Mouse (Mus musculus) left cerebral cortex, postnatal 36 days (tissue): ENCODE measurements around the gene Hexb. TPM values are rescaled to one million over a fixed set of nuclear protein-coding genes. Genes with fewer than 3 reads are reported as not detected.

Experiments
- DNase-seq, 2 experiments: peaks; one replicate each; pipeline ENCODE4 v3.0.0; 2021 to 2022; ENCODE audit warnings: low spot score in 2 of 2, mixed read lengths in 1 of 2
- intact Hi-C: fragments of 180-260 bp; cut with DNase I; formaldehyde crosslinking; loops from one replicate; pipeline ENCODE4 v1.15.1; 2025
- total RNA-seq, 2 experiments: library from RNA; stranded (reverse); gene quantifications; 2 replicates each; pipeline ENCODE4 v1.2.3; 2021

Hexb gene
- total RNA-seq, 2 experiments from 2014 or later: 111 to 119 TPM

DNA sequence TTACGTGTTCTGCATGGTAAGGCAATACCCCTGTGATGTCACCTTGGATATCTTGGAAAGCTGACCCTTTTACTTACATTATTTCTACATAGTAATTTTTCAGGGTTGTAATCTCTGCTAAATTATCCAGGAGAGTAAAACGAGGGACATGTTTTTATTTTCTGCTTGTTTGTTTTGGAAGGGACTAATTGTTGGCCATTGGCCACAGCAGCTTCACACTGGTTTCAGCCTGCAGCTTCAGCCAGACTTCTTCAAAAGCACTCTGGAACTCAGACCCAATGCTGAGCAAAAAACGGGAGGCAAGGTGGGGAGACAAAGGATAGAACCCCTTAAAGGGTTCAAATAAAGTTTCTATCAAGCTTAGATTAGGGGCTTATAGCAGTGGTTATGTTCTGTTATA lies 31.9 kb upstream of the Hexb start:
- no peak for DNase-seq
- intact Hi-C loops: loop anchor here (10.0 kb wide), 2 partner anchors 785 to 1015 kb away; no protein-coding TSS in a partner anchor

DNA sequence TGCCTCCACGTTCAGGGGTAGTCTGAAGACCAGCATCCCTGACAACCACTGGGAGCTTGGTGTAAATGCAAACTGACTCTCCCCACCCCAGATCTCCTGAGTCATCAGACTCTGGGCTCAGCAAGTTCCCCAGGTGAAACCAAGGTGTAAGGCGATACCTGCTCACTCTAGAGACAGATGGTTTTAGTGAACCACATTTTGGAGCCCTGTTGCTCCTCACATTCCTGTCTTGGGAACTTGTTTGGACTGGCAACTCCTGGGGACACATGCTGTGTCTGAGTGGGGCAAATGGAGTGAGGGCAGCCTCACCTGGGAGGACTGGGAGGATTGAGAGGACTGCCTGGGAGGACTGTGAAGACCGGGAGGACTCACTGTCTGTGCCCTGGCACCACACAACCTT lies 29.6 kb upstream of the Hexb start:
- intact Hi-C loops: no loop called here
- DNase-seq: no peak

DNA sequence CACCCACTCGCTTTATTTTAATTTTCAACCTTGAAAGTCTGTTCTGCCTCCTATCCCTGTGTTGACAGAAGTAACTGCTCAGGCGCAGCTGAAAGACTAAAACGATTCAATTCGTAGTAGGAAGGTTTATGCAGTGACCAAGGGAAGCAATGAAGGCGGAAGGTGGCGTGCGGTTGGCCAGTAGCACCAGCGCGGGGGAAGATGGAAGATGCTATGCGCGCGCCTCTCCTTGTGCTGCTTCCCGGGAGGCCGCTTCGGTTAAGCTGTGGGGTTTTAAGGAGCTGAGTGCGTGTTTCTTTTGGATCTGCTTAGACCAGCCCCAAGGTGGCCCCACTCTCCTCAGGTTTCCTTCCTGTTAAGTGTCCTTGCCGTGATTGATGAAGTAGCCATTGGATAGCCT lies 27.0 kb upstream of the Hexb start:
- intact Hi-C loops: no loop called here
- DNase-seq: peak in 1 of 2 experiments; percentile 23

DNA sequence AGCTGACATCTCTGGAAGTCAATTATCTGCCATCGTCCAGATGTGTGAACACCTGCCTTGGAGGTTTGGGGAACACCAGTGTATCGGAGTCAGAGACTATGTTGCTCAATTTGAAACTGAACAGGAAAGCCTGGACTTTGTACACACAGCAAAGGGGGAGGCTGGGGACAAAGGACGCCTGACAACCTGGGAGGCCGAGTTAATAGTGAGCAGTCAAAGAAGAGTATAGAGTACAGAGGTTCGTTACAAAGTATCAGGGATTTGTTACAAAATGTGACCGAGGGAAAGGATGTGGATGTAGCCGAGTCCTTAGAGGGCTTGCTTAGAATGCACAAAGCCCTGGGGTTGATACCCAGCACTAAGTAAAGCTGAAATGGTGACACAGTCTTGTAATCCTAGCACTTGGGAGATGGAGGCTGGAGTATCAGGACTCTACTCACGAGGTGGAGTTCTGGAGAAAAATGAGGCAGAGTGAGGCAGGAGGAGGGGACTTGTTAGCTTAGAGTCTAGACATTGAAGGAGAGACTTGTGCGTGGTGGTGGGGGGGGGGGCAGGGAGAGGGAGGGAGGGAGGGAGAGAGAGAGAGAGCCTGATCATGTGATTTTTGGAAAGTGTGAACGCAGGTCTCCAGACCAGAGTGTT lies 26.3 kb upstream of the Hexb start:
- no peak for DNase-seq
- intact Hi-C loops: no loop called here

DNA sequence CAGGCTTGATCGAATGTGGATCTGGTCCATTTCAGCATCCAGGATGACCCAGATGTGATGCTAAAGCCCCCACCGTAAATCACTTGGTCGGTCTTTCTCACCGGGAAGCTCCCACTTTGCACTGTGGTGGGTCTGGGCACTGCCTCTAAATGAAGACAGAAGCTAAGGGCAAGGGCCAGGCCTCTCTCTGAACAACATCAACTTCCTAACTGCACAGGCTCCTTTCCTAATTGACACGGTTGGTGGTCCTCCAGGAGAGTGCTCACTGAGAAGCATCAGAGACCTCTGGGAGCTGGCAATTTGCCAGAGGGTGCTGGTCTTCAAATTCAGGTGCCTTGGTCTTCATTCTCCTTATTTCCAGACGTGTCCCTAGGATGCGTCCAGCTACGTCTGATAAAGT lies 25.7 kb upstream of the Hexb start:
- DNase-seq: no peak
- intact Hi-C loops: no loop called here

DNA sequence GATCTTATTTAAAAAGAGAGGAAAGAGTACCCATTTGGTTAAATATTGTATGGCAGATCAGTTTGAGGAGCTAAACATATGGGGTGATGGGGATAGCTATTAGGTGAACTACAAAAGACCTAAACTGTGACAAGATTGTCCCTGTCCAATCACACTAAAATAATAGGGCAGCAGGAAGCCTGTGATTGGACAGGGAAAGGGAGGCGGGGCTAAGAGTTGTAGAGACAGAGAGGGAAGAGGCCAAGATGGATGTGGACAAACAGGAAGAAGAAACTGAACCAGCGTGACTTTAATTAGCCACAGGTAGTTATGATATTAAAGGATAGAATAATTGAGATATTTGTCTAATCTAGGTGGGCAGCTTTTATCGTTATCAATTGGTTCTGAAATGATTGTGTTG lies 21.9 kb upstream of the Hexb start:
- DNase-seq: no peak
- intact Hi-C loops: no loop called here

DNA sequence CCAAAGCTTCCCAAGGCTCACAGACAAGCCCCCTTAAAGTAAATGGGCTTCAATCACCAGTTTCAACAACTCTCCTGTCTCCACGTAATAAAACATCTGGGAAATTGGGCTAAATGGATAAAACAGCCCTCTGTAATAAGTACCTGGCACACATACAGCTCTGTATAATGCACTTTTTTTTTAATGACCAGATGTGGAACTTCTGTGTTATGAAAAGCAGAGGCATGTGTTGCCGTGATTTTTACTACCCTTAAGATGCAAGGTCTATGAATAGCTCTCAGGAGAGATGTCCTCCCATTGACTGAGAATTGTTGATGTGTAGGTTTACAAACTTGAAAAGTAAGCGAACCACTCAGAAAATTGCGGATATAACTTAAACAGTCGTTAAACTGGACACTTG lies 18.0 kb upstream of the Hexb start:
- intact Hi-C loops: no loop called here
- DNase-seq: no peak

DNA sequence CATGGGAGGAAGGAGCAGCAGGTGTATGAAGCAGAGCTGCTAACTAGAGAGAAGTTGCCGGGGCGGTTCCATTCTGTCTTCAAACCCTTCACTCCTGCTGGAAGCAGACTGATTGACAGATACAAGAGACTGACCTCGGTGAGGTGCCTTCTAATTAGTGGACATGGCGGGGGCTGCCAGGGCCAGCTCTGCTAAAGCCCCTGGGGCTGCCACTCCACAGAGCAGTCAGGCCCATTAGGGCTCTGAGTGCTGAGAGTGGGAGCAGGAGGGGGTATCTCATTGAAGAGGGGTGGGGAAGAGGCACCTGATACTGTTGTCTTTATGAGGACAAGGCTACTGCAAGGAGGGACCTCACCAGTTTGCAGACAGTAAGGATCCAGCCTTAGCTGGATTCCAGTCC lies 17.4 kb upstream of the Hexb start:
- intact Hi-C loops: no loop called here
- no peak for DNase-seq

DNA sequence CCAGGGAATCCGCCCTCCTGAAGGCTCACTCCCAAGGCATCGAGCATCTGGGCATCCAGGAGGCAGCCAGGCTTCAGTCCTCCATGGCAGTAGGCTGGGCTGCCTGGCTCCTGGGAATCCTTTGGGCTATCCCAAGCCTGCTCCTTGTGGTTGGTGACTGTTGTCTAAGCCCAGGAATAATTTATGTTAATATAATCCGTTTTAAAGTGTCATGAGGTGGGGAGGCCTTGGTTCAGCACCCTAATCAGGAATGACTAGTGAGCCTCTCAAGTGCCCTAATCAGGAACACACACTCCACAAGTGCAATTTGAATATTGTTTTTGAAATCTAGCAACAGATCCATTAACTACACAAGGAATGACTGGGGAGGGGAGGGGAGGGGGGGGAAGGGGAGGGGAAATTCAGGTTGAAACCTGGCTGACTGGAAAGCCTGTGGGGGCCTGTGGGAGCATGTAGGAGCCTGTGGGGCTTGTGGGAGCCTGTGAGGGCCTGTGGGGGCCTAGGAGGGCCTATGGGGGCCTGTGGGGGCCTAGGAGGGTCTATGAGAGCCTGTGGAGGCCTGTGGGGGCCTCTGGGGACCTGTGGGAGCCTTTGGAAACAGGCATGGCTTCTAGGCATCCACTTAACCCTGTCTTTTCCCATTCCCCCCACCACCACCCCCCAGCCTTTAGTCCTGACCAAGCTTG lies 16.6 kb upstream of the Hexb start:
- intact Hi-C loops: no loop called here
- DNase-seq: no peak

DNA sequence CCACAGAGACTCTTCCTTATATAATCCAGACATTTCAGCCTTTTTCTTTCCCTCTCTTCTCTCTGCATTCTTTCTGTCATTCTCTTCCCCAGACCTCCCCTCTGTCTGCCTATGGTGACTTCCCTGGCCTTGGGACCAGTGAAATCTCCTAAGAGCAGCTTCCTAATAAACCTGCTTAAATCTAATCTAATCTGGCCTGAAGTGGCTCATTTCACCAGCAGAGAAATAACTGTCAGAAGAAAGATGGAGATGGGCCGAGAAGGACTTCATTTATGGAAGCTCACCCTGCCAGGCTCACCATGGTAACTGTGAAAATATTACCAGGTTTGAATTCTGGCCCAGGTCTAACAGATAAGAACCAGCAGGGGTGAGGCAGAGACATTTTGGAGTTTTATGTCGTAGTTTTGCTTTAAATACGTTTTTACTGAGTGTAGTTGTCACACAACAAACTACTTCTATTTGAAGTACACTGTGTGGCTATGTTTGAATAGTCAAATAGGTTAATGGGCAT lies 10.4 kb upstream of the Hexb start:
- no peak for DNase-seq
- intact Hi-C loops: no loop called here

DNA sequence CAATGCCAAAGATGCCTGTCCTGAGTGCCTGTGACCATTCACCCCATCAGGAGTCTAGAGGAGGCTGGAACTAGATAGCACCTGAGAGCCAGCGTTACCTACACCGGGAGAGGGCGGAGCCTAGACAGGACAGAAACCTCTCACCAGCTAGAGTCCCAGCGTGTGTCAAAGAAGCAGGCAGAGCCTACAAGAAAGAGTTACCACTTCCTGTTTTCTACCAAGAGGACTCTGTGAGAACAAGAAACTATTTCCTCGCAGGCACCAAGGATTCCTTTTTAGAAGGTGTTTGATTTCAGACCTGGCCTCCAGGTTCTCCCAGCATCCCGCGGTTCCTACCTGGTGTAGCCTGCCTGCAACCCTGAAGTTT lies 9.9 kb upstream of the Hexb start:
- intact Hi-C loops: no loop called here
- no peak for DNase-seq

DNA sequence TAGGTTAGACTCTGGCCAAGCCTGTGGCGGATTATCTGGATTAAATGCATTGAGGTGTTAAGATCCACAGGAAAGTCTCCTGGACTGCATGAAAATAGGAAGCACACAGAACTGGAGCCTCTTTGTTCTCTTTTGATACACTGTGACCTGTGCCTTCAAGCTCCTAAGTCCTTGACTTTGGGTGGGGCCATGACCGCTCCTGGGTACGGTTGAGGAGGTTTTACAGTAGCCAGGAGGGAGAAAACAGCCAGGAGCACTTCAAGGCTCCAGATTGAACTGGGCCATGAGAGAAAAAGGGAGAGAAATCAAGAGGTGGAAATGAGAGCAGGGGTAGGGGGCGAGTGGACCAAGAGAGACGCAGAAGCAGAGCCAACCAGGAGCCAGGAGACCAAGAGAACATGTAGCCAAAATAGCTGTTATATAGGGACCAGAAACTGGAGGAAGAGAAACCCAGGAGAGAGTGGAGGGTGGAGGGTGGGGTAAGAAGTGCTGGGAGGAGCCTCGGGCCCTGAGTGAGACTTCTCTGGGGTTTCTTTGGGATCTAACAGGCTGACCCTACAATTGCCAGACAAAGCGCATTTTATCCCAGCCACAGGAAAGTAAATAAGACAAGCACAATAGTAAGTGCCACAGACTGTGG lies 9.4 kb upstream of the Hexb start:
- intact Hi-C loops: no loop called here
- no peak for DNase-seq

DNA sequence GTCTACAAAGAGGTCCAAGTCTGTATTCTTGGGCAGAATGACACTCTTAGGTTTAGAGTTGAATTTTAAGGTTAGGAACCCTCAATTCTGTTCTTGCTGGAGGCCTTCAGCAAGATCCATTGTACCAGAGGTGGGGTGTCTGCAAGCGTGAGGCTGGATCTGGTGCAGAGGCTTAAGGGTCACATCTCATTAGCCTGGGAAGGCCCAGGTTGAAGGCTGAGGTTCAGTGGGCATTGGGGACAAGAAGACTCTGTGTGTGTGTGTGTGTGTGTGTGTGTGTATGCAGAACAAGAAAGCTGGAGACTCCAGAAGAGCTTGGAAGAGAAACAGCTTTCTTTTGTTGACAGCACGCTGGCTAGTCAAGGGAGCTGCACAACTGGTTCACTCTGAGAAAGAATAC lies 7.9 kb upstream of the Hexb start:
- intact Hi-C loops: no loop called here
- no peak for DNase-seq

DNA sequence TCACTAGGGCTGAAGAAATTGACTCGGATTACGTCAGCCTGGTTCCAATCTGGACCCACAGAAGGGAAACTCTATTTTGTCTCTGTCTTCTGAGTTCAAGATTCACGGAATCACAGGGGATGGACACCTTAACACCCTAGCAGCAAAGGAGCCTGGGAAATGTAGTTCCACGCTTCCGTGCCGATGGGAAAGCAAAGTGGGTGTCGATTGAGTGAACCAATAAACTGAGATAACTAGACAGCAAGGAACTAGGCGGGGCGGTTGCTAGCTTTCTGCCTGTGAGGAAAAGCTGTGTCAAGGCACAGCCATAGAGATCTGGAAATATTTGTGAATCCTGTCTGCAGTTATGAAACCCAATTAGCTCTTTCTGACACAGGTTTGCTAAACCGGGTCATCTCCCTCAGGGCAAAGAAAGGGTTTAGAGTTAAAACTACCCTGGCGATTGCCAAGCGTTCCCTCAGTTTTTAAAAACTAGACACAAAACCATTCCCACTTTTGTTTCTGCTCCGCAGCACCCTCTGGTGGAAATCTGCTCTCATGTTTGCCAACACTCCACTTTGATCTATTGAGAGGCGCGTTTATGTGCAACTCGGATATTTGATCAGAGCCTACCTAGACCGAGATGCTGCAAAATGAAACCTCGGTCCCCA lies 7.0 kb upstream of the Hexb start:
- peak; percentile 80 to 85 for DNase-seq
- intact Hi-C loops: no loop called here

DNA sequence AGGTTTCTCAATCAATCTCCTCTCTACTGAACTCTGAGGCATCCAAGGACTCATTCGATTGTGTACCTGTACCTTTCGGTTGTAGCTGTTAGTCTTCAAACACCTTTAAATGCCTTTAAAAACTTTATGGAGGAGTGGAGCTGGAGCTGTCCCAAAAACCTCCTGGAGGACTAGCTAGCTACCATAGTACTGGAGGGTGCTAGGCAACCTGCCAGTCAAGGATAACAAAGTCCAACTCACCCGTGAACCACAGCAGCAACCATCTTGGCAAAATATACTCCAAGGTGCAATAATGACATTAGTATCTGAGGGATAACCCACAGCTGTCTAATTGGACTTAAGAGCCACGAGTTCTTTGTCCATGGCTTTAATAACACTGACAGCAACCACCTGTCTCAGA lies 3.7 kb upstream of the Hexb start:
- no peak for DNase-seq
- intact Hi-C loops: no loop called here

DNA sequence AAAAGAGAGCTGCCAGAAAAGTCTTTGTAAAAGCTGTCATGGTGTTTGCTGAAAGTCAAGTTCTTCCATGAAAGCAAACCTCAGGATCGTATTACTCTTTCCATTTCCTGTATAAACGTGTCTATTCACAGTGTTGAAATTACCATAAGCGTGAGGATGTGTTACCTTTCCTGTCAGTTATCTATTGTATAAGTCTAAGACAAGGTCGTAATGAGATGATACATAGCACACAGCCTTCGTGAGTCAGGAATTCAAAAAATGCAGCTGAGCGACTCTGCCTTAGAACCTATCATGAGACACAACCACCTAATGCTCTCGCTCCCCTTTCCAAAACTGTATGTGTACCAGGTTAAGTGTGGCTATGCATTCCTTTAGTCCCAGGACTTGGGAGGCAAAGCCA lies 2.9 kb upstream of the Hexb start:
- intact Hi-C loops: no loop called here

DNA sequence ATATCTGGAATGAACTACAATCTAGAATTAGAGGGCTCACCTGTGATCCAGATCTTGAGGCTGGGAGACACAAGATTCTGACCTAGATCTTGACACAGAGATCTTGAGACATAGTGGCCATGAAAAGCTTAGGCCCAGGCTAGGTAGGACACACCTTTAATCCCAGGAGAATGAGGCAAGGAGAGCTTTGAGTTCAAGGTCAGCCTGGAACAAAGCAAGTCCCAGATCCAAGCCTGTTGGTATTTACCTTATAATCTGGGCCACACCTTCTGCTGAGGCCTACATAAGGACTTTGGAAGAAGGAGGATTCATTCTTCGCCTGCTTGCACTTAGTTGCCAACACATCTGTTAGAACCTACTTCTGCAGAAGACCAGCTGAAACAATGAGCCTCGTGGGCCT lies 966 bp upstream of the Hexb start:
- no peak for DNase-seq
- intact Hi-C loops: no loop called here

More for the DNA sequence above, 2.9 kb upstream of the Hexb start:
- DNase-seq: no peak

DNA sequence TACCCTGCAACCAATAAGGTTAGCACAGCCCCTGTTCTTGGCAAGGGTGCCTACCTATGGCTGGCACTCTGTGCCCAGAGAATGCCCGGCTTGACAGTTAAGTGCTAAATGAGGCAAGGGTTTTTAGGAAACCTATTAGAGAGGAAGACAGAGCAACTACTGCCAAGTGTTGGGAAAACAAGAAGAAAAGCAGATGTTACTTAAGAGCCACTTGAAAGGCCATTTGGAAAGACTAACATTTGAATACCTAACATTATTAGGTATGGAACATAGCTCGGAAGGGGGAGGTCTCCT lies 1.3 kb downstream of the Hexb start:
- DNase-seq: no peak
- intact Hi-C loops: no loop called here

DNA sequence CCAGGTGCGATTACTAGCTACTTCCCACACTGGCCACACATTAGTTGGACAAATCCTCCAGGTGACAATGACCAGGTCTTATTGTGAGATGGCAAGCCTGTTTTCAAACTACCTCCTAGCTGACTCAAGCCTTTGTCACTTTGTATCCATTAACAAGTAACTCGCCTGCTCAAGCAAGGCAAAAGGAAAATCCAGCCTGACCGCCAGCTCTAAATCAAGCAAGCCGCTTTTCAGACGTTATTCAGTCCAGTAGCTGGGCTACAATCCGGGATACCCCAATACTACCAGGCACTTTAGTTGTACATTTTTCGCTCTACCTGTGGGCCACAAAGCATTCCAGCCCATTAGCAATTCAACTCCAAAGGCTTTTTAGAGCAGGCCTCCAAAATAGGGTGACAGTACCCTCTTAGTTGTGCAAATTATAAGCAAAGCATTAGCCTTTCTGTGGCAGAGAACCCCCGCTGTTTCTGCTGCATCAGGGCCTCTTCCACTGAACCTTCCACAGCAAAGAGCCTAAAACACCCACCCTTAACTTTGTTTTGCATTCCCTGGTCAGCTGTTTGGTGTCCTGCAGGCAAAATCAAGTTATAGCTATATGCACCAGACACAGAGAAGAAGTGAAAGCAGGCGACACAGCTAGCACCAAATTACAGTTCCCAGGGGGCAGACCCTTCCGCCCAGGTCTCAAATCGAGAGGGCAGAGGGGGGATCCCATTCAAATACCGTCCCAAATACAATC lies 1.8 kb downstream of the Hexb start:
- intact Hi-C loops: no loop called here
- no peak for DNase-seq

DNA sequence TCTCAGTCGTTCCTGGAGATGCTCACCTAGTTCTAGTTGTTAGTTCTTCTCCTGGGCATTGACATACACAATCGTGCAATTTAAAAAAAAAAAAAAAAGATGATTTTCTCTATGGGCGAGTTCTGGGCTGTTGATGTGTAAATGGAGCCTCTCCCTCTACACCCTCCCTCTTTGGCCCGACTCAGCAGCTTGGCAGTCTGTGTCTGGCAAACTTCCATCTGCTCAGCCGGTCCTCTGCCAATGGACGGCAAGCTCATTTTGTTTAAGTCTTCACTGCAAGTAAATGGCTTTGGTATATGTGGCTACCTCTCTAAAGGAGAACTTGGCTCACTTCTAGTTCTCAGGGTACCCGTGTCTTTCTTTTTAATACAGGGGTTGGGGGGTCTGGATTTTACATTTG lies 4.7 kb downstream of the Hexb start:
- DNase-seq: peak; percentile 52 to 53
- intact Hi-C loops: no loop called here
